Mouse (Mus musculus) testis, adult 2 months (tissue): ENCODE measurements around the gene Wnt10b. TPM values are rescaled to one million over a fixed set of nuclear protein-coding genes. Genes with fewer than 3 reads are reported as not detected.

Experiments used
- H3K27ac ChIP-seq: fragments of 200-500 bp; 2 replicates; pipeline ENCODE4 v1.5.1; 2012; ENCODE audit warnings: low read depth, low read length; ENCODE audit not compliant: control insufficient read depth, insufficient read depth
- H3K27me3 ChIP-seq: fragments of 200-500 bp; 2 replicates; pipeline ENCODE4 v1.6.1; 2012; ENCODE audit warnings: mild to moderate bottlenecking, low read length, moderate library complexity; ENCODE audit not compliant: control insufficient read depth, insufficient read depth
- H3K36me3 ChIP-seq: fragments of 200-500 bp; 2 replicates; pipeline ENCODE4 v1.6.1; 2012; ENCODE audit warnings: mild to moderate bottlenecking, low read length; ENCODE audit not compliant: control insufficient read depth, insufficient read depth
- H3K4me1 ChIP-seq: fragments of 200-500 bp; 2 replicates; pipeline ENCODE4 v1.6.1; 2012; ENCODE audit warnings: low read length; ENCODE audit not compliant: control insufficient read depth, insufficient read depth
- H3K4me3 ChIP-seq: fragments of 200-500 bp; 2 replicates; pipeline ENCODE4 v1.5.1; 2012; ENCODE audit warnings: low read depth, mild to moderate bottlenecking, low read length, moderate library complexity, mixed read lengths; ENCODE audit not compliant: control insufficient read depth
- CTCF ChIP-seq: fragments of 200-500 bp; IDR thresholded peaks from 2 replicates; pipeline ENCODE4 v1.5.1; 2012; ENCODE audit warnings: low read depth, mild to moderate bottlenecking, inconsistent platforms, low read length, moderate library complexity; ENCODE audit not compliant: control insufficient read depth, insufficient read depth, insufficient replicate concordance
- POLR2A ChIP-seq: fragments of 200-500 bp; IDR thresholded peaks from 2 replicates; pipeline ENCODE4 v1.6.1; 2012; ENCODE audit warnings: low read depth, mild to moderate bottlenecking, inconsistent platforms, low read length, moderate library complexity; ENCODE audit not compliant: control insufficient read depth
- polyA plus RNA-seq: library from polyadenylated mRNA; depleted of rRNA; stranded (reverse); fragments of >200 nt; gene quantifications from 2 replicates; pipeline ENCODE4 v1.2.3, GENCODE M21; 2012

Wnt10b gene
- polyA plus RNA-seq, 1 experiment: 0.47 TPM

DNA sequence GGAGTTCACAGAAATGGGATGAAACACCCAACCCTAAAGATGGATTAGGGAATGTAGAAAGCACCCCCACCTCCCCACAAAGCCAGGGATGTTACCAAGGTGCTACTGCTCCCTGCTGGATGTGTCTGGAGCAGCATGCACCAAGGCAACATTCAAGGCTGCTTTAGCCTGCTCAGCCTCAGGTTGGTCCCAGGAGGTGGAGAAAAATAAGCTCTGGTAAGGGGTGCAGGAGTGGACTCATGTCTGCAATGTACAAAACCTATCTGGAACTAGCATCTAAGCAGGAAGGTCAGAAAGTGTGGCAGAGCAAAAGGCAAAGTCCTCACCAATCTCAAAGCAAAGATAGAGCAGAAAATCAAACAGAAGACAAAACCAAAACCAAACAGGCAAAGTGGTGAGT lies 40.1 kb downstream of the Wnt10b start:
- Histone ChIP-seq H3K27ac (no peak overlapping the region), H3K4me3 (no peak overlapping the region), H3K4me1 (peaks cover 4% of the 10 kb centered on the region; the same call in 1 of the 2 replicates), H3K27me3 (no peaks in the 10 kb centered on the region), H3K36me3 (no peaks in the 10 kb centered on the region; the same call in 1 of the 2 replicates)
- TF ChIP-seq CTCF (peak; percentile 31; the same call in 1 of the 2 replicates), POLR2A (no peak)

DNA sequence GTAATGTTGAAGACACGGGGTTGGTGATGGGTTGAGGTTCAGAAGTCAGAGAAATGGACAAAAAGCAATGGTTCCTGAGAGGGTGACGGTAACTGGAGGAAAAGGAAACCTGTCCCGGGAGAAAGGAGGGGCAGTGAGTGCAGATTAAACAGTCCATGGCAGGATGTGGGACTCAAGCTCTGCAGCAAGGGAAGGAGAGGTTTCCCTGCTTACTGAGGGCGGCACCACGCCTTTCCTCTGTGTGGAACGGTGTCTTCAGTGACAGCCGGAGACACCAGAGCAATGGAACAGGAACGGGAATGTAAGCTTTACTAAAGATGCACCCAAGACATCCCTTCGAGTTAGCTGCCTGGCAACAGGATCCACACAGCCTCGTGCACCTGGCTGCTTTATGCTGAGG lies 41.4 kb downstream of the Wnt10b start:
- Histone ChIP-seq H3K4me3 (no peak overlapping the region), H3K36me3 (no peaks in the 10 kb centered on the region; the same call in 1 of the 2 replicates), H3K27me3 (no peaks in the 10 kb centered on the region), H3K27ac (no peak overlapping the region), H3K4me1 (peaks cover 4% of the 10 kb centered on the region; the same call in 1 of the 2 replicates)
- TF ChIP-seq POLR2A (no peak), CTCF (no peak)

DNA sequence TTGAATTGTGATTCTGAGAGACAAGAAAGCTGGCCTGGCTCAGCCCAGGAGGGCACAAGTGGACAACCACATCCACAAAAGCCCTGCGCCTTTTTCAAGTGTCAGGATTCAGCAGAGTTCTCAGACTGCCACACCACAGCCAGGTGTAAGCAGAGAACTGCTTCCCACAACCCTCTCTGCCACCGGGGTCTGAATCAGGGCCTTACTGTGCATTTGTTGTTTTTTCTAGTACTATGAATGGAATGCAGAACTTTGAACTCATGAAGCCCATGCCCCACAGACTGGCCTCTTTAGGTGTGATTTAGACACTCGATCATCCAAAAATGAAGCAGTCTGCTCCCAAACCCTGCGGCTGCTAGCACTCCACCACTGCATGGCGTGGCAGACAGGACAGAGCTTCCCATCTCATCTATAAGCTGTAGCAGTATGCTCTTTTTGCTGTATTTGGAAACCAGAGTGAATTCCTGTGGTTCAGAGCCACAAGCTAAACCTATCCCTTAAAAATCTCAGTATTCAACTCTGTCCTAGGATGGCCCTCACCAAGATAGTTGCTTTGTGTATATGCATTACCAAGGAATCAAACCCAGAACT lies 43.9 kb downstream of the Wnt10b start:
- no peak overlapping the region for H3K4me3 ChIP-seq
- no peak for TF ChIP-seq CTCF
- TF ChIP-seq POLR2A: no peak
- H3K4me1 ChIP-seq: peaks cover 4% of the 10 kb centered on the region; the same call in 1 of the 2 replicates

DNA sequence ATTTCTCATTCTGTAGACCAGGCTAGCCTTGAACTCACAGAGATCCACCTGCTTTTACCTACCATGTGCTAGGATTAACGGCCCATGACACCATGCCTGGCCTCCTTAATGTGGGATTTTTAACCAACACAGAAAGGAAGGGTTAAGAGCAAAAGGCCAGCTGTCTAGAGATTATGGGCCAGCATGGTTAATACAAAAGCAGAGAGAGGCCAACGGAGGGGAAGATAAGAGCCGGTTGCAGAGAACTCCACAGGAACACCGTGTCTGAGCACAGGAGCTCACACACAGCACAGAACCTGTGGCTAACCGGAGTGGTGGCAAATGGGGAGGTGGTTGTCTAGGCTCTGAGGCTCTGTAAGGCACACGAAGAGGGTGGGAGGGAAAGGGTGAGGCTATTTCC lies 44.6 kb downstream of the Wnt10b start:
- Histone ChIP-seq H3K27ac (no peak overlapping the region), H3K4me1 (peaks cover 4% of the 10 kb centered on the region; the same call in 1 of the 2 replicates), H3K4me3 (no peak overlapping the region), H3K36me3 (no peaks in the 10 kb centered on the region), H3K27me3 (no peaks in the 10 kb centered on the region)
- TF ChIP-seq CTCF: no peak
- no peak for TF ChIP-seq POLR2A

More for the DNA sequence above, 43.9 kb downstream of the Wnt10b start:
- no peak overlapping the region for H3K27ac ChIP-seq
- H3K36me3 ChIP-seq: no peaks in the 10 kb centered on the region; the same call in 1 of the 2 replicates
- no peaks in the 10 kb centered on the region for H3K27me3 ChIP-seq

DNA sequence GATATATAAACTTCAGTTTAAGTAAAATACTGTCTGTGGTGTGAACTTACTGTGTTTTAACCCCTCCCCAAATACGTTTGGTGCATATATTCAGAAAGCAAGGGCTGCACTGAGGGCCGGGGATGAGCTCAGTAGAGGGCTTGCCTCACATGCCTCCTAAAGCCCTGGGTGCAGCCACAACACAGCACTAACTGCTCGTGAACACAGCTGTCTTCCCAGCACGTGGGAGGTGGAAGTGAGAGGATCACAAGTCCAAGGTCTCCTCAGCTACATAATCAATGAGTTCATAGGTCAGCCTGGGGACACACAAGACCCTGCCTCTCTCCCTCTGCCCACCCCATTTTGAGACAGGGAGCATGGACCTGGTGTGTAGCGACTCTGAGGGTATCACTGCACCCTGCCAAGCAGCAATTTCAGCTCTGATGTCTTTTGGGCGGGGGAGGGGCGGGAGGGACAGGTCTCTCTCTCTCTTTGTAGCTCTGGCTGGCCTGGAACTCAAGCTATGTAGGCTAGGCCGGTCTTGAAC lies 45.9 kb downstream of the Wnt10b start:
- H3K36me3 ChIP-seq: no peaks in the 10 kb centered on the region
- TF ChIP-seq CTCF (no peak), POLR2A (no peak)
- H3K4me1 ChIP-seq: peaks cover 17% of the 10 kb centered on the region
- H3K27ac ChIP-seq: no peak overlapping the region
- no peak overlapping the region for H3K4me3 ChIP-seq
- no peaks in the 10 kb centered on the region for H3K27me3 ChIP-seq

DNA sequence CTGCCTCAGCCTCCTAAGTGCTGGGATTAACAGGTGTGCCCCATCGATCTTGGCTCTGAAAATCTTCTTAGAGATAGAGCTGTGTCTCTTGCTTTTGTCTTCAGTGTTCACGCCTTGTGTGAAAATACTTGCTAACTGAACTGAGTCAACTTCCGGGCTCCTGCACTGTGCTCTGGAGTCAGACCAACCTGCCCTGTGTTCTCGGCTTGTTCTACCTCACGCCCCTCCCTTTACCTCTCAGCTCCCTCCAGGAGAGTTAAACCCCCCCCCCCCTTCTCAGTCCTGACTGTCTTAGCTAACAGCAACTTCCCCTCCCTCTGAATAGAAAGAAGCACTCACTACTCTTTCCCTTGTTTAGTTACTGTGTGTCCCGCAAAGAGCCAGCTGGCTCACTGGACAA lies 47.2 kb downstream of the Wnt10b start:
- Histone ChIP-seq H3K27me3 (no peaks in the 10 kb centered on the region), H3K27ac (no peak overlapping the region), H3K4me1 (peaks cover 22% of the 10 kb centered on the region), H3K4me3 (no peak overlapping the region), H3K36me3 (no peaks in the 10 kb centered on the region)
- TF ChIP-seq CTCF: no peak
- no peak for TF ChIP-seq POLR2A

DNA sequence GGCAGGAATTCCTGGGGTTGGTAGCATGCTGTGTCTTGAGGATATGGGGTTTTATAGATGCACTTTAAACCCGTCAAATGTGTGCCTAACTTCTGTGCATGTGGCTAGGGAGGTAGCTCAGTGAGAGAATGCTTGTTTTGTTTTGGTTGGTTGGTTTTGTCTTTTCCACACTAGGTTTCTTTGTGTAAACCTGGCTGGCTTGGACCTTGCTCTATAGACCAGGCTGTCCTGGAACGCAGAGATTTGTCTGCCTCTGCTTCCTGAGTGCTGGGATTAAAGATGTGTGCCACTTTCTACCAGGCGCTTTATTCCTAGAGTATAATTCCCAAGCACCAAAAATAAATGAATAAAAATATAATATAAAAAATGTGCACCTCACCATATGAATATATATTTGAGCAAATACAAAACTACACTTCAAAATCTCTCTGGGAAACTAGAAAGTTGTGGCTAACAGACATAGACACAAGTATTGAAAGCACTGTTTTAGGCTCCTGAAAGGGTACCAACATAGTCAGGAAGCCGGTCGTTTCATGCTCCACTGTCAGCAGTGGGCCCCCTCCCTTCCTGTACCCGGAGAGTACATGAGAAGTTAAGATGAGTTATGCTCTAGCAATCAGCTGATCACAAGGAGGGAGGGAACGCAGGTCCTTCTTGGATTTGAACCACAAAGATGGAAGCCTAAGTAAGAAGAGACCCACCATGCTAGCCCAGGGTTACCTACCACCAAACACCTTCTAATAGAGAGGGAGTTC lies 48.0 kb downstream of the Wnt10b start:
- TF ChIP-seq CTCF (no peak), POLR2A (no peak)
- H3K4me1 ChIP-seq: peaks cover 19% of the 10 kb centered on the region
- no peaks in the 10 kb centered on the region for H3K27me3 ChIP-seq
- no peak overlapping the region for H3K4me3 ChIP-seq
- H3K36me3 ChIP-seq: no peaks in the 10 kb centered on the region
- H3K27ac ChIP-seq: no peak overlapping the region
